Mouse (Mus musculus) intestine, postnatal 0 days (tissue): ENCODE data around the gene Bbs9. TPM values are rescaled to one million over a fixed set of nuclear protein-coding genes. Genes with fewer than 3 reads are reported as not detected.
A peak's percentile ranks its signal among the peaks of the same experiment; 100 is the strongest.

ENCODE experiments used
- ATAC-seq: fragments of 200-750 bp; cut with Nextera tagmentation; 2 replicates; pipeline ENCODE4 v1.8.0; 2017; ENCODE audit warnings: mild to moderate bottlenecking, moderate TSS enrichment, moderate library complexity
- H3K27ac ChIP-seq: fragments of 300-500 bp; sonication (generic); 2 replicates; pipeline ENCODE4 v1.5.1; 2014; ENCODE audit warnings: mild to moderate bottlenecking, low read depth, low read length, moderate library complexity
- H3K27me3 ChIP-seq: fragments of 300-500 bp; sonication (generic); replicated peaks from 2 replicates; pipeline ENCODE4 v1.6.1; 2014; ENCODE audit warnings: low read length, mixed read lengths; ENCODE audit not compliant: control insufficient read depth, insufficient read depth
- H3K36me3 ChIP-seq: fragments of 300-500 bp; sonication (generic); 2 replicates; pipeline ENCODE4 v1.6.1; 2014; ENCODE audit warnings: mild to moderate bottlenecking, moderate library complexity; ENCODE audit not compliant: control insufficient read depth, insufficient read depth
- H3K4me1 ChIP-seq: fragments of 300-500 bp; sonication (generic); replicated peaks from 2 replicates; pipeline ENCODE4 v1.6.1; 2014; ENCODE audit warnings: antibody characterized with exemption, low read length, mixed read lengths; ENCODE audit not compliant: control insufficient read depth, insufficient read depth
- H3K4me2 ChIP-seq: fragments of 300-500 bp; sonication (generic); replicated peaks from 2 replicates; pipeline ENCODE4 v1.6.1; 2014; ENCODE audit warnings: low read depth, mild to moderate bottlenecking, moderate library complexity
- H3K4me3 ChIP-seq: fragments of 300-500 bp; sonication (generic); 2 replicates; pipeline ENCODE4 v1.5.1; 2014; ENCODE audit warnings: low read depth, low read length
- H3K9ac ChIP-seq: fragments of 300-500 bp; sonication (generic); 2 replicates; pipeline ENCODE4 v1.6.1; 2014; ENCODE audit warnings: mild to moderate bottlenecking, low read depth, low read length
- H3K9me3 ChIP-seq: fragments of 300-500 bp; sonication (generic); 2 replicates; pipeline ENCODE4 v1.6.1; 2016; ENCODE audit warnings: mixed run types; ENCODE audit not compliant: control insufficient read depth
- CTCF ChIP-seq: sonication (generic); IDR thresholded peaks from 2 replicates; pipeline ENCODE4 v1.5.1; 2016; ENCODE audit warnings: low read depth, mild to moderate bottlenecking, control low read depth, antibody characterized with exemption, moderate library complexity
- whole genome bisulfite sequencing: fragments of 180-500 bp; shearing (Covaris S2); extraction: QIAGEN DNeasy Blood & Tissue Kit; methylation state at CpG from one replicate; pipeline ENCODE4 v1.1.7; 2014; 5-methylcytosine and 5-hydroxymethylcytosine counted together
- polyA plus RNA-seq: library from polyadenylated mRNA; unstranded; fragments of >200 nt; fragmentation: Nextera tagmentation; extraction: Ambion mirVana; gene quantifications from 2 replicates; pipeline ENCODE4 v1.2.1, GENCODE M21; 2015

Gene Bbs9
- polyA plus RNA-seq, 1 experiment from 2014 or later = 4.9 TPM

DNA sequence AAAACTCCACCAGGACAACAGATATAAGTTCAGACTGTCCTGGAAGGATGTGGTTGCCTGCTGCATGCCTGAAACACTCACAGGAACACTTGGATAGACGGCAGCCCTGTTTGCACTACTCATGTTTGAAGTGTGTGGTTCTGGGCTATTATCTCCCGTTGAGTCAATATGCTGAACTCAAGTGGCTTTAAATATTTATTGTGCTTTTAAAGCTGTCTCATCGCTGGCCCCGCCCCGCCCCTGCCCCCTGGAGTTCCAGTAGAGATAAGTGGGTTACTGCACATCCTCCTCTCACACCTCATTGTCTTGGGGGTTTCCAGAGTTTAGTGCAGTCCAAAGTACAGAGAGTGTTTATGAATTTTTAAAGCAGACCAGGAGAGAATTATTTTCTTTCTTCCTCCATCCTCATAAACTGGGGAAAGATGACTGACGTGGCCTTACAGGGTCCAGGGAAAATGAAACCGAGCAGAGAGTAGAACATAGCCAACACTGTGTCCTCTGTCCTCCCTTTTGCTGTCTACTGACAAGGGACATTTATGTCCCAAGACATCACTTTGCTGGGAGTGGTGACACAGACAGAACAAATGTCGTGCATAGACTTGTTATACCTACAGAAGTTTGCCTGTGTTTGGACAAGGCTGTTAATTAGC is 242.8 kb downstream of the Bbs9 start:
- no peak overlapping the region for H3K4me3 ChIP-seq
- WGBS = 31% methylated on average over 8 of the region's 8 CpGs
- no peaks in the 10 kb centered on the region for H3K36me3 ChIP-seq
- no peak for TF ChIP-seq CTCF
- no peaks in the 10 kb centered on the region for H3K4me1 ChIP-seq
- no peak overlapping the region for H3K27ac ChIP-seq
- H3K9me3 ChIP-seq = no peaks in the 10 kb centered on the region
- H3K9ac ChIP-seq = no peak overlapping the region
- peak; percentile 84 for ATAC-seq
- peak overlapping the region; percentile 13; the same call in 1 of the 2 replicates for H3K4me2 ChIP-seq
- no peaks in the 10 kb centered on the region for H3K27me3 ChIP-seq

- Histone ChIP-seq H3K27ac (no peak overlapping the region), H3K4me3 (no peak overlapping the region), H3K9me3 (no peaks in the 10 kb centered on the region), H3K4me2 (no peak overlapping the region), H3K36me3 (no peaks in the 10 kb centered on the region), H3K9ac (no peak overlapping the region), H3K27me3 (no peaks in the 10 kb centered on the region), H3K4me1 (no peaks in the 10 kb centered on the region)
- WGBS = 64% methylated on average over 1 of the region's 1 CpGs
- no peak for ATAC-seq
- TF ChIP-seq CTCF = no peak
Observed at GRCm38 (mm10) chr9:22732646-22733045, 257.1 kb downstream of the Bbs9 start.

- H3K36me3 ChIP-seq = no peaks in the 10 kb centered on the region
- no peak overlapping the region for H3K27ac ChIP-seq
- H3K9ac ChIP-seq = no peak overlapping the region
- no peaks in the 10 kb centered on the region for H3K27me3 ChIP-seq
- ATAC-seq = no peak
- 78% methylated on average over 8 of the region's 8 CpGs for WGBS
- no peak overlapping the region for H3K4me3 ChIP-seq
- H3K9me3 ChIP-seq = no peaks in the 10 kb centered on the region
- no peak for TF ChIP-seq CTCF
- no peak overlapping the region for H3K4me2 ChIP-seq
- no peaks in the 10 kb centered on the region for H3K4me1 ChIP-seq
Observed at GRCm38 (mm10) chr9:22734954-22735353, 259.4 kb downstream of the Bbs9 start.

GRCm38 (mm10) chr9:22735385-22735784 is 259.9 kb downstream of the Bbs9 start:
- ATAC-seq = no peak
- no peak for TF ChIP-seq CTCF
- H3K27me3 ChIP-seq = no peaks in the 10 kb centered on the region
- no peaks in the 10 kb centered on the region for H3K9me3 ChIP-seq
- no peaks in the 10 kb centered on the region for H3K36me3 ChIP-seq
- WGBS = 92% methylated on average over 8 of the region's 8 CpGs
- H3K4me2 ChIP-seq = no peak overlapping the region
- no peak overlapping the region for H3K27ac ChIP-seq
- H3K4me3 ChIP-seq = no peak overlapping the region
- H3K9ac ChIP-seq = no peak overlapping the region
- H3K4me1 ChIP-seq = no peaks in the 10 kb centered on the region

DNA sequence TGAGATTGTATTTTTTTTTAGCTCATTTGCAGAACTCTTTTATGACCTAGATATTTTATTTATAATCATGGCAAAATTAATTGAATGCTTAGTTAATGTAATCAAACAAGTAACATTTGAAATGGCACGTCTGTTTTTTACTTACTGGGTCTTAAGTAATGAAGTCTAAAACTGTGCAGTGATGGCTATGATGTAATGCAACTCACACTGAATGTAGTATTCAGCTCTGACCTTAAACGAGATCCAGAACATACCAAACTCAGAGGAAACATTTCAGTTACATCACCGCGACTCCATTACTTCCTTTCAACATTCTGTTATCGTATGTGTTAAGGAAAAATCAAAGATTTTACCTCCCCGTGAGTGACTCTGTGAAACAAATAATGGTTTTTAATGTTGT is 262.4 kb downstream of the Bbs9 start:
- no peaks in the 10 kb centered on the region for H3K27me3 ChIP-seq
- no peak overlapping the region for H3K27ac ChIP-seq
- no peaks in the 10 kb centered on the region for H3K36me3 ChIP-seq
- H3K9ac ChIP-seq = no peak overlapping the region
- H3K4me3 ChIP-seq = no peak overlapping the region
- no peaks in the 10 kb centered on the region for H3K9me3 ChIP-seq
- no peak overlapping the region for H3K4me2 ChIP-seq
- no peak for TF ChIP-seq CTCF
- WGBS = 70% methylated on average over 6 of the region's 6 CpGs
- no peaks in the 10 kb centered on the region for H3K4me1 ChIP-seq
- no peak for ATAC-seq

GRCm38 (mm10) chr9:22738861-22739260 is 263.3 kb downstream of the Bbs9 start:
- Histone ChIP-seq H3K4me2 (no peak overlapping the region), H3K9me3 (no peaks in the 10 kb centered on the region), H3K27me3 (no peaks in the 10 kb centered on the region), H3K9ac (no peak overlapping the region), H3K27ac (no peak overlapping the region), H3K4me1 (no peaks in the 10 kb centered on the region), H3K36me3 (no peaks in the 10 kb centered on the region), H3K4me3 (no peak overlapping the region)
- ATAC-seq = no peak
- WGBS = 87% methylated on average over 3 of the region's 3 CpGs
- TF ChIP-seq CTCF = no peak

GRCm38 (mm10) chr9:22741967-22742366 is 266.5 kb downstream of the Bbs9 start:
- ATAC-seq = no peak
- 95% methylated on average over 1 of the region's 1 CpGs for WGBS
- no peaks in the 10 kb centered on the region for H3K4me1 ChIP-seq

More at GRCm38 (mm10) chr9:22741967-22742366, 266.5 kb downstream of the Bbs9 start:
- no peak for TF ChIP-seq CTCF
- Histone ChIP-seq H3K36me3 (no peaks in the 10 kb centered on the region), H3K4me2 (no peak overlapping the region), H3K9me3 (no peaks in the 10 kb centered on the region), H3K4me3 (no peak overlapping the region), H3K9ac (no peak overlapping the region), H3K27ac (no peak overlapping the region), H3K27me3 (no peaks in the 10 kb centered on the region)
